Mouse (Mus musculus): ENCODE data around the gene Mrps10. TPM values are rescaled to one million over a fixed set of nuclear protein-coding genes. Genes with fewer than 3 reads are reported as not detected.
A peak's percentile ranks its signal among the peaks of the same experiment; 100 is the strongest.

Mrps10 gene
- polyA plus RNA-seq, 1 experiment from 2014 or later: 75.8 TPM

- Histone ChIP-seq H3K9ac (replicated peaks) (no peak overlapping the region), H3K36me3 (peaks cover 37% of the 10 kb centered on the region), H3K4me3 (replicated peaks) (no peak overlapping the region), H3K4me1 (replicated peaks) (no peaks in the 10 kb centered on the region), H3K27ac (no peak overlapping the region), H3K27me3 (no peaks in the 10 kb centered on the region), H3K9me3 (peaks cover 6% of the 10 kb centered on the region; the same call in 1 of the 2 replicates), H3K4me2 (no peak overlapping the region)
- ATAC-seq (ENCODE audit: insufficient number of reproducible peaks, insufficient read depth, low FRiP score, low TSS enrichment, low read depth): no peak
- 86% methylated on average over 4 of the region's 4 CpGs for WGBS
Observed at GRCm38 (mm10) chr17:47383266-47383665, 14.6 kb downstream of the Mrps10 start.

- H3K4me3 ChIP-seq (replicated peaks): no peak overlapping the region
- no peaks in the 10 kb centered on the region for H3K4me1 ChIP-seq (replicated peaks)
- H3K4me2 ChIP-seq: no peak overlapping the region
- no peak for ATAC-seq (ENCODE audit: insufficient number of reproducible peaks, insufficient read depth, low FRiP score, low TSS enrichment, low read depth)
- no peaks in the 10 kb centered on the region for H3K27me3 ChIP-seq
- peaks cover 31% of the 10 kb centered on the region for H3K36me3 ChIP-seq
- 90% methylated on average over 3 of the region's 3 CpGs for WGBS
- peaks cover 6% of the 10 kb centered on the region; the same call in 1 of the 2 replicates for H3K9me3 ChIP-seq
- no peak overlapping the region for H3K27ac ChIP-seq
- no peak overlapping the region for H3K9ac ChIP-seq (replicated peaks)
Observed at GRCm38 (mm10) chr17:47384064-47384463, 15.4 kb downstream of the Mrps10 start.

GRCm38 (mm10) chr17:47385145-47385544 lies 16.5 kb downstream of the Mrps10 start, which contains the start of gene Guca1b:
Gene Guca1b, plus strand, starts transcription at chr17:47385393.
- Histone ChIP-seq H3K27ac (no peak within 1 kb of the TSS), H3K4me2 (no peak within 1 kb of the TSS), H3K4me1 (replicated peaks) (no peaks in the 10 kb centered on the region), H3K9me3 (peaks cover 6% of the 10 kb centered on the region; the same call in 1 of the 2 replicates), H3K9ac (replicated peaks) (no peak within 1 kb of the TSS; the same call in 1 of the 2 replicates), H3K27me3 (no peaks in the 10 kb centered on the region), H3K4me3 (replicated peaks) (no peak within 1 kb of the TSS), H3K36me3 (peaks cover 20% of the 10 kb centered on the region)
- 43% methylated on average over 10 of the region's 10 CpGs for WGBS
- ATAC-seq (ENCODE audit: insufficient number of reproducible peaks, insufficient read depth, low FRiP score, low TSS enrichment, low read depth): no peak

- 60% methylated on average over 4 of the region's 4 CpGs for WGBS
Observed at GRCm38 (mm10) chr17:47386649-47387048, 18.0 kb downstream of the Mrps10 start.

GRCm38 (mm10) chr17:47394223-47394869 lies 25.7 kb downstream of the Mrps10 start:
- Histone ChIP-seq H3K4me2 (peak overlapping the region; percentile 46), H3K36me3 (no peaks in the 10 kb centered on the region), H3K9me3 (no peaks in the 10 kb centered on the region; the same call in 1 of the 2 replicates), H3K4me3 (replicated peaks) (peak overlapping the region; percentile 26), H3K27me3 (peaks cover 61% of the 10 kb centered on the region), H3K27ac (no peak overlapping the region), H3K9ac (replicated peaks) (peak overlapping the region; percentile 40; the same call in 1 of the 2 replicates), H3K4me1 (replicated peaks) (peaks cover 4% of the 10 kb centered on the region; the same call in 1 of the 2 replicates)
- no peak for ATAC-seq (ENCODE audit: insufficient number of reproducible peaks, insufficient read depth, low FRiP score, low TSS enrichment, low read depth)
- WGBS: 29% methylated on average over 24 of the region's 24 CpGs

More at GRCm38 (mm10) chr17:47386649-47387048, 18.0 kb downstream of the Mrps10 start:
- Histone ChIP-seq H3K9ac (replicated peaks) (no peak overlapping the region), H3K4me3 (replicated peaks) (no peak overlapping the region), H3K9me3 (peaks cover 6% of the 10 kb centered on the region; the same call in 1 of the 2 replicates), H3K27ac (no peak overlapping the region), H3K4me1 (replicated peaks) (no peaks in the 10 kb centered on the region), H3K27me3 (peaks cover under 1% of the 10 kb centered on the region; the same call in 1 of the 2 replicates), H3K4me2 (no peak overlapping the region), H3K36me3 (peaks cover 5% of the 10 kb centered on the region)
- ATAC-seq (ENCODE audit: insufficient number of reproducible peaks, insufficient read depth, low FRiP score, low TSS enrichment, low read depth): no peak

- peak overlapping the region; percentile 26 for H3K4me3 ChIP-seq (replicated peaks)
- peak; percentile 54; the same call in 1 of the 2 replicates for ATAC-seq (ENCODE audit: insufficient number of reproducible peaks, insufficient read depth, low FRiP score, low TSS enrichment, low read depth)
Observed at GRCm38 (mm10) chr17:47395376-47395913, 26.8 kb downstream of the Mrps10 start.

GRCm38 (mm10) chr17:47399091-47399490 lies 30.4 kb downstream of the Mrps10 start:
- Histone ChIP-seq H3K36me3 (no peaks in the 10 kb centered on the region), H3K4me1 (replicated peaks) (peaks cover 4% of the 10 kb centered on the region; the same call in 1 of the 2 replicates), H3K4me2 (no peak overlapping the region), H3K27me3 (peaks cover 64% of the 10 kb centered on the region), H3K9ac (replicated peaks) (no peak overlapping the region), H3K9me3 (no peaks in the 10 kb centered on the region), H3K4me3 (replicated peaks) (no peak overlapping the region), H3K27ac (no peak overlapping the region)
- ATAC-seq (ENCODE audit: insufficient number of reproducible peaks, insufficient read depth, low FRiP score, low TSS enrichment, low read depth): no peak
- 85% methylated on average over 8 of the region's 8 CpGs for WGBS

More at GRCm38 (mm10) chr17:47395376-47395913, 26.8 kb downstream of the Mrps10 start:
- no peaks in the 10 kb centered on the region; the same call in 1 of the 2 replicates for H3K9me3 ChIP-seq
- no peaks in the 10 kb centered on the region for H3K36me3 ChIP-seq
- peaks cover 71% of the 10 kb centered on the region for H3K27me3 ChIP-seq
- no peak overlapping the region for H3K27ac ChIP-seq
- H3K4me2 ChIP-seq: peak overlapping the region; percentile 46
- 3% methylated on average over 18 of the region's 20 CpGs for WGBS
- no peak overlapping the region for H3K9ac ChIP-seq (replicated peaks)
- peaks cover 4% of the 10 kb centered on the region; the same call in 1 of the 2 replicates for H3K4me1 ChIP-seq (replicated peaks)

- no peak for ATAC-seq (ENCODE audit: insufficient number of reproducible peaks, insufficient read depth, low FRiP score, low TSS enrichment, low read depth)
- 0 out of 2 replicates have a peak, but pooled peaks cover 2% of the 10 kb centered on the region for H3K4me1 ChIP-seq (replicated peaks)
- H3K27ac ChIP-seq: no peak within 1 kb of the TSS
- no peak within 1 kb of the TSS for H3K4me2 ChIP-seq
- 41% methylated on average over 10 of the region's 10 CpGs for WGBS
- no peak within 1 kb of the TSS for H3K4me3 ChIP-seq (replicated peaks)
- no peaks in the 10 kb centered on the region for H3K36me3 ChIP-seq
- peaks cover 60% of the 10 kb centered on the region for H3K27me3 ChIP-seq
- H3K9ac ChIP-seq (replicated peaks): no peak within 1 kb of the TSS
- H3K9me3 ChIP-seq: no peaks in the 10 kb centered on the region
Observed at GRCm38 (mm10) chr17:47400451-47400850, 31.8 kb downstream of the Mrps10 start, which contains the start of gene Guca1a. Gene Guca1a, minus strand, starts transcription at chr17:47400584.

GRCm38 (mm10) chr17:47407717-47408557 lies 39.2 kb downstream of the Mrps10 start:
- ATAC-seq (ENCODE audit: insufficient number of reproducible peaks, insufficient read depth, low FRiP score, low TSS enrichment, low read depth): no peak
- Histone ChIP-seq H3K9me3 (no peaks in the 10 kb centered on the region), H3K4me3 (replicated peaks) (no peak overlapping the region), H3K4me1 (replicated peaks) (no peaks in the 10 kb centered on the region), H3K27ac (no peak overlapping the region), H3K36me3 (no peaks in the 10 kb centered on the region), H3K4me2 (no peak overlapping the region), H3K9ac (replicated peaks) (no peak overlapping the region), H3K27me3 (peaks cover 68% of the 10 kb centered on the region)
- 63% methylated on average over 10 of the region's 10 CpGs for WGBS

- Histone ChIP-seq H3K9me3 (no peaks in the 10 kb centered on the region), H3K4me1 (replicated peaks) (no peaks in the 10 kb centered on the region), H3K4me2 (no peak overlapping the region), H3K27me3 (peaks cover 72% of the 10 kb centered on the region), H3K4me3 (replicated peaks) (no peak overlapping the region), H3K9ac (replicated peaks) (no peak overlapping the region), H3K36me3 (no peaks in the 10 kb centered on the region), H3K27ac (no peak overlapping the region)
- whole genome bisulfite sequencing: 24% methylated on average over 8 of the region's 8 CpGs
- ATAC-seq (ENCODE audit: insufficient number of reproducible peaks, insufficient read depth, low FRiP score, low TSS enrichment, low read depth): 0 out of 2 replicates have a peak, but pooled peaks have one; percentile 52
Observed at GRCm38 (mm10) chr17:47408558-47408898, 39.8 kb downstream of the Mrps10 start.
